Mouse (Mus musculus) mouse trophoblast stem cell (cell line): ENCODE measurements at regions not wholly inside any gene's neighbourhood (a gene's known extent, or its start where the extent isn't known, plus 50 kb on each side); places are given as distances from the start of the nearest gene placed in this dataset.

Experiments used
- in situ Hi-C, 2 experiments: fragments of 300-500 bp; cut with MseI, MboI; formaldehyde crosslinking; loops; 2 replicates in 1 of 2; 3 replicates in 1 of 2; pipeline ENCODE4 v1.15.1; 2025

DNA sequence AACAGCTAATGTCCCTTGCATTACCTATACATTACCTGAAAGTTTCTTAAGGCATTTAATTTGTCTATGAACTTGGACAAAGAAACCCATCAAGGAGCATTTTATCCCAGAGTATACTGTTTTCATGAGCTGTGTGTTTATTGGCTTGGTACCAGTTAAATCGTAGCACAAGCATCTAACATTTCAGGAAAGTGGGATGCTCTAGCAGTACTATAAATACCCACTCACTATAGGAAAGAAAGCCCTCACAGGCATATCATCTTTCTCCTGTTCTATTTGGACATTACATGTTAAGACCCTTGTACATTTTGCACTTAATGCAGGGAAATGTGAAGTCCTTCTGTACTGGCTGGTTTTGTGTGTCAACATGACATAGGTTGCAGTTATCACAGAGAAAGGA, 163.9 kb downstream of the Ptprc start:
- in situ Hi-C loops = no loop called here

DNA sequence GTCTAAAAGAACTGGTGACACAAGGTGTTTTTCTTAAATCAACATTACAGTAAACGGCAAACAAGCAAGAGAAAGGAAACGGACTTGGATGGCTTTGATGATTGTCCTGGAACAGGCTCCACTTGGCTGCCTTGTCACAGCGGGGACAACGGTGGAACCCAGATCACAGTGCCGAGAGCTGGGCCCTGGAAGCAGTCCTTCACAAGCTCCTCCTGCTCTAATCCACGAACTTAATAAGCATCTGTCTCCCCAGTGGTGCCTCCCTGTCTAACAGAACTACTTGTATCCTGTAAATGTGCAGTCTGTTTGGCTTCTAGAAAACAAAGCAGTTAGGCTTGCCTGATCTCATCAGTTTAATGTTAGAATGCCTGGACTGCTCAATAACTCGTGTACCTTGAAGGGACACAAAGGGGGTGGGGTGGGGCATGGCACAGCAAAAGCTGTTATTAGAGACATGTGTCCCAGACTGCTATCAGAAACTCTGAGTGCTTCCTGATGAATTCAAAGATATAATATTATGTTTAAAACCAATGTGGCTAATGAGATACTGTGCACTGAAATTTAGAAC, 164.5 kb downstream of the Ptprc start:
- in situ Hi-C loops = no loop called here

DNA sequence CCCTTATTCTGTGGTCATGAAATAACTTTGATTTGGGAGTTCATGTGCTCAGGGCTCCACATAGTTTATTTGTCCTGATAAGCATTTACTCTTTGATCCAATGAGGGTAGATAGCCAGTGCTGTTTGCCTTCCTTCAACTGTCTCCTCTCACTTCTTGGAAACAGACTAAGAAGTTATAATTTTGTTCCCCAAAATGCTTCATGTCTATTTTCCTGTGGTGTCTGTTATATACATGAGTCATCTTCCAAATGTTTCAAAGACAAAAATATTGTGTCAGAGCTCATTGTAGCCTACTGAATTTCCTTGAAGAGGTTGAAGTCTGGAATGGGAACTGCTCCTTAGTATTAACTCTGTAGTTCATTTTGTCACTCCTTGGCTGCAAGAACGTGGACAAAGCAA, 168.7 kb downstream of the Ptprc start:
- in situ Hi-C loops = no loop called here

DNA sequence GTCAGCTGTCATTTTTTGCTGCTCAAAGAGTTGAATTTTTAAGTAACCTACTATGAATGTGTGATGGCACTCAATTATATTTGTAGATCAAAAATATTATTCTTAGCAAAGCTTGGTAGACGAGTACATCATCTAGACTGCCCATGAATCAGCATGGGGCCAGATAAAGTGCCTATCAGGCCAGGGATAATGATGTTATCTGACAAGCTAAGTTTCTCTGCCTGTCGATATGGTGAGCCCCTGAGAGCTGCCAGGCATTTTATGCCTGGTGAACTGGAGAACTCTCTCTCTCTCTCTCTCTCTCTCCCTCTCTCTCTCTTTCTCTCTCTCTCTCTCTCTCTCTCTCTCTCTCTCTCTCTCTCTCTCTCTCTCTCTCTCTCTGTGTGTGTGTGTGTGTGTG, 171.2 kb downstream of the Ptprc start:
- in situ Hi-C loops = no loop called here

DNA sequence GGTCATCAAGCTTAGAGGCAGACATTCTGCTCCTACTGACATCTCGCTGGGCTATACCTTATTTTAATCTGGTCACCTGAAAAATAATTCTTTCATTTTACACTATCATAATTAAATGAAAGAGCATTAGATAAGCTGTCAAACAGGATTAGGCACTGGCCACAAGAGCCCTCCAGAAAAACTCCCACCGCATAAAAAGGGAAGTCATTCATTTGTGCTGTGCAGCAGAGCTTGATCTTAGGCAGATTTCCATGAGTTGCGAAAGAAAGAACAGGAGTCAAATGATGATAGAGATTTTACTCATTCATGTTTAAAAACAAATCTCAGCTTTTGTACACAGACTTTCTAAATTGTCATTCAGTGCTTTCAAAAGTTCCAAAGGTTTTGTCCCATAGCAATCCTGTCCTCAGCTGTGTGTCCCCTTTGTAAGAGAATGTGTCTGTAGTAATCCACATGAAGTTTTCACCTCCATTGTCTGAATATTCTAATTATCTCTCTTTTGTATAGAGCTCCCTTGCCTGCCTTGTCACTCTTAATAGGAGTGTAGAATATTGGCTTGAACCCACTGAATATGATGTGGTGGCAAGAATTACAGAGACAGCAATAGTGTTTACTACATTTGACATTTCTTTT, 176.1 kb downstream of the Ptprc start:
- in situ Hi-C loops = no loop called here

DNA sequence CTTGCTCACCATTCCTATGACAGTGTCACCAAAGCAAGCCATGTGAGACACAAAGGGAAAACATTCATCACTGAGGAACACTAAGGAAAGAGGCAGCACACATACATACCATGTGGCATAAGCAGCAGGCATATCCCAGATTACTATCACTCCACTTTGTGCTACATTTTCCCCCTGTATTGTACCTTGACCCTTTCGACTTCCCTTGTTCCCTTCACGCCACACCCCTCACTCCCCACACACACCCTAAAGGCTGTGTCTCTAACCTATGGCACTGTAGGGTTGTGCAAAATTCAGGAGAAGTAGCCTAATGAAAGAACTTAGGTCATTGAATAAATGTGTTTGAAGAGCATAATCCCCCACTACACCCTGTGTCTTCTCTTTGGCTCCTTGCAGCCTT, 179.5 kb downstream of the Ptprc start:
- in situ Hi-C loops = no loop called here

DNA sequence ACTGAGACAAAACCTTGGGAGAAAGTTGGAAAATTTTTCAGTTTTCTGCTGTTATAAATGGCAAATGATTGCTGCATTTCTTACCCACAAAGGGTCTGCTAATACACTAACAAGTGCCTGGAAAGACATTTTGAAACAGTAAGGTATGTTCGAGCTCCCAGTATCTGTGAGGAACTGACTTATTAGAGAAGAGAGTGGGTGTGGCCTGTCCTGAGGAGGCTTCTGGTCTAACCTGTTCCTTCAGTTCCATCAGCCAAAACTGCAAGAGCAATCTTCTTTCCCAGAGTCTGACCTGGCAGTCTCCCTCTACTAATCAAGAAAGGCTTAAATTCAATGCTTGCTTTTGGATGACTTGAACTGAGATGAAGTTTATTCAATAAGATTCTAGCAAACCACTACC, 183.6 kb downstream of the Ptprc start:
- in situ Hi-C loops = no loop called here

DNA sequence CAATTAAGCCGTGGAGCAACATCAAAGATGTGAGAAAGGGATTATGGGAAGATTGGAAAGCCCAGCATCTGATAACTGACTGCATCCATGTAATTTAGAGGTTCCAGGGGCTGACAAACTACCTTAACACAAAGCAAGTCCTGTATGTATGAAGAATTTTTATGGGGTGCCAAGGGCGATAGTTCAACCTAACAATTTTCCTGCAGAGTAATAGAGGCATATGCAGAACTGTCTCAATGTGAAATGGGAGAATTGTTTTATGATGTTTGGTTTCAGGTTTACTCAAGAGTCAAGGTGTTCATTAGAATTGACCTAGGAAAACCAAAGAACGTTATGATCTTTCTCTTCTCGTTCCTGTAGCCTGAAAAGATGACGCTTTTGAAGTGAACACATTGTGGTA, 184.1 kb downstream of the Ptprc start:
- in situ Hi-C loops = no loop called here

DNA sequence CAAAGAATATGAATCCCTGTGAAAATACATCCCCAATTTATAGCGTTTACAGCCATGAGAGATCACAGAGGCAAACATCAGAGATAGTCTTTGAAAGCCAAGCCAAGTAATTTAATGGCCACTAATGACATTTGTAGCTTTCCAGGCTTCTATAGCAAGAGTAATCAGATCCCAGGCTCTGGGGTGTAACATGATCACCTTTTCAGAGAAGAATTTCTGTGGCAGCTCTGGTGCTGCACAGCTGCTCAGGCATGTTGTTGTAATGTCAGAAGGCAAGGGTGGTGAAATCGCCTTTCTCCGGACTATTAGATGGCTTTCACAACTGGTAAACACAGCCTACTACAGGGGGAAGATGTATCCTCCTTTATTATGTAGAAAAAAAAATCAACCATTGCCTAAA, 202.1 kb downstream of the Ptprc start:
- in situ Hi-C loops = no loop called here

DNA sequence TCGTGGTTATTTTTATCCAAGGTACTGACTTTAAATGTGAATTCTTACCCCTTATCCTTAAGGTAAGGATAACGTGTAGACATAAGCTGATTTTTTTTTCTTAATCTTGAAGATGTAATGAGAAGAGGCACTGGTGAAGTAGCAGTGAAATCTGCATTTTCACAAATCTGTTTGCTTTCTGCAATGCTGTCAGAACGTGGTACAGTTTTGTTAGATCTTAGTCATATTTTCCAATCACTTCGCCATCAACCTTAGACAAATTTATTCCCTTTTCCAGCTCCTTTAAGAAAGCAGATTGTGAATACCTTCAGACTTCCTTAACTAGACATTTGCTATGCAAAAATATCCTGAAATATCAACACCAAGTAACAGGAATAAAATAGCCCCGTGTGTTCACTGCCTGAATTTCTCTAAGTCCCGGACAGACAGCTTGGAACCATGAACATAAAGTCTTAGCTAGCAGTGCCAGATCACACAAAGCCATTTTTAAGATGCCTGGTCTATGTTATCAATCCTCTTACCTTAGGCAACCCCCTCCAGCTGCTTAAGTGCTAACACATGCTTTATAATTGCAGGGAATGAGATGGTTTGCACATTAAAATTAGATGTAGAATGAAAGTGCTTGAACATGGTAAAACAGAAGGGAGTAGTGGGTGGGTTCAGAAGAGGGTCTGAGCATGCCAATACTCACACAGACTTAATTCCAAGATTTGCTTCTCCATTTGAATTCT, 202.7 kb downstream of the Ptprc start:
- in situ Hi-C loops = no loop called here

DNA sequence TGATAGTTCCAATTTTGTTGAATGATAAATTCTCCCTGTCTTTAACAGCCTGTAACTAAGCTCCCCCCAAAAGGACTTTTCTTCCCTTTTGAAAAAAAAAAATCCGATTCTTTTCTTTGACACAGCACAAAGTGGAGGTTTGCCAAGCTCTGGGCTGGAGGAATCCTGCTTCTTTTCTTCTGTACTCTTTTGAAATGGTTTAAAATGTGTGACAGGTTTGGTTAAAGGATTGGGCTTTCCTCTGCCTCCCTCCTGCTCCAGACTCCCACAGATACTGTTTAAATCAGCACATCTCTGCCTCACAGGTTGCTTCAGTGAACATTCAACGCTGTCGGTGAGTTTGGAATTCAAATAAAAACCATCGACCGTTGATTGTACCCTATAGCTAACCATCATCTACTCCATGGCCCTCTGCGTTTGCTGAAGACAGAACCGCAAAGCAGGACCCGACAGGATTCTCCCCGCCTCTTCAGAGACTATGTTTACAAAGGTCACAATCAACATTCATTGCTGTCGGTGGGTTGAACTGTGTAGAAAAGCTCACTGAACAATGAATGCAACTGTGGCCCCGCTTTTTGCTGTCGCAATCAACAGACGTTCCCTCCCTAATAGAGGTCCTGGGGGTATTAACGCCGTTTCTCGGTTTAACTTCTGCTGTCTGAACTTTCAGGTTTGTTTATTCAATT, 209.2 kb downstream of the Ptprc start:
- in situ Hi-C loops = no loop called here

DNA sequence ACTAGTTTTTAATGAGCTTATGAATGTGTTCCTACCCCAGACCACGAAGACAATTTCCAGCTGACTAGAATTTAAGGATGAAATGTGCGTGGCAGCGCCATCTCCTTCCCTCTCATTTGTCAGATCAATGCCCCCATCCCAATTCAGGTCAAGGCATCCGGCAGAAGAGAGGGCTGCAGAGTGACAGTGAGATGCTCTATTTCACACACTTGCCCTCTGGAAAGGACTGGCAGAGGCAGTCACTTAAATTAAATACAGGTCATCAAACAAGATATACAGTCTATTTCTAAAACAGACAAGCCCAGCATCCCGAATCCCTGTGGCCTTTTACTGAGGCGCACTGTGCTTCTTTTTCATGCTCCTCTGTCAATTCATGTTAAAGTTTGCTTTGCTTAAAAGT, 211.9 kb downstream of the Ptprc start:
- in situ Hi-C loops = no loop called here

DNA sequence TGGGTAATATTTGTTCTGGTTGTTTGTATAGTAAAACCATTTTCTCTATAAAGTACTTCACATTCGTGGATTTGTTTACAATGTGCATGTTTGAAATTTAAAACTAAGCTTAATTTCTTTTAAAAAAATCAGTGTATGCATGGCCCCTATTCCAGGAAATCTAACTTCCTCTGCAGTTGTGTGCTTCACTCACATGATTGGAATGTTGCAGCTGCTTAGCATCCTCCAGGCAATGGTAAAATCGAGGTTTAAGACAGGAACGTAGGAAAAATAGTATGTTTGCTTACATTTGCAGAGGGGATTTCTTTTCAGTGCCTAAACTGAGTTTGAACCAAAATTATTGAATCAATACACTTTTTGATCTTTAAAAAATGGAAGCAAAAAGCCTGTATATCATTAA, 217.5 kb downstream of the Ptprc start:
- in situ Hi-C loops = no loop called here

DNA sequence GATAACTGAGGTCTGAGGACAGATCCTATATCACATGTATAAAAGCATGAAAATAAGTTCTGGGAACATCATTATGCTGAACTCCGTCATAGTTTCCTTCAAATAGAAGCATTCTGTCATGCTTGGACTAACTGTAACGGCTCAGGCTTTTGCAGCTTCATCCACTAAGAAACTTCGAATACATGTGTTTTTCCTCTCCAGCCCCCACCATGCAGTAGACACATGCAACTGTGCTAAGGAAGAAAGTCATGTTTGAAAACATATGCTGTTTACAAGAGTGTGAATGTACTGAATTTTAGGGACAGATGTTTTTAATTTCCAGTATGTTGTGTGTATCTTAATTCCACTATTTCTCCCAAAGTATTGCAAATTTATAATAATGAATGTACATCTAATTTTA, 219.5 kb downstream of the Ptprc start:
- in situ Hi-C loops = no loop called here

DNA sequence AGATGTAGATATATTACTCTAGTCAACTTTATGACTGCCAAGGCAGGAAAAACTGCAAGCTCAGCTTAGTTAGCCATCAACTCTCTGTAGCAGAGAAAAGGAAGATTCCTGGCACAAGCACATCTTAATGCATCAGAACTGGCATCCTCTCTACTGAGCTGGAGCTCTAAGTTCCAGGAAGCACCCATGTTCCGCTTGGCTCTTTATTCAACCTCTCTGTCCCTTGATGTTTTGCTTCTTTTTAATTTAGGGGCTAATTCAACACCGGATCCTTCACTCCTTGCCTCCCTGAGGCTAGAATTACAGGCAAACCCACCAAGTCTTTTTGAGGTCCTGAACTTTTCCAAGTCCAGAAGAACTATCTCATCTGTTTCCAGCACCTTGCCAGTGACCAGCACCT, 220.4 kb downstream of the Ptprc start:
- in situ Hi-C loops = no loop called here

DNA sequence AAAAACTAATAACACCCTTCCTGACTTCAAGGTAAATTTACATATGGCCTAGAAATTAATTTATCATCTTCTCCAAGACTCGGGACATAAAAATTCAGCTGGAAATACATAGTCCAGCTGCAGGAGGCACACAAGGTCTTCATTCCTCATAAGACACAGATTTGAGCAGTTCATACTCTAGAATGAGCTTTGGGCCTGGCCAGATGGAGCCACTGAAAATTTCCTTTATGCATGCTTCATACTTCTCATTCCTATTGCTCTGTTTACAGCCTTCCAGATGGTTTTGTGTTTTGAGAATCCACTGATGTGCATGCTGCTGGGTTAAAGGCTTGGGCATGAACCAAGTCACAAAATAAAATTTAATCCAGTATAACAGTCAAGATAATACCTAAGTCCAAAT, 222.1 kb downstream of the Ptprc start:
- in situ Hi-C loops = no loop called here

DNA sequence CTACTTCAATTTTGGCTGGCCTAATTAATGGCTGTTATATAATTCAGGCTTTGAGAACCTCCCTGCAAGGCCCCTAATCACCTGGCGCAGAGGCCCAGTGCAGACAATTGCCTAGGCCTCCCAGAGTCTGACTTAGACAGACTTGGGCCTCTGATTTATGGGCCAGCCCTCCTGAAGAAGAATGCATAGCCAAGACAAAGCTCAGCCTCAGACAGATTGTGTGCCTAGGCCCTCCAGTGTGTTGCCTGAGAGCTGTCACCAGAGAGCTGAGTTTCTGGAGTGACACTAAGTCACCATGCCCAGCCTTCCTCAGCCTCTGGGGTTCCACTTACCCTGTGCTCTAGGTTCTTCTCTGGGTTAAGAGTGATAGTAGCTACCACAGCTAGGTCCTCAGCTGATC, 222.7 kb downstream of the Ptprc start:
- in situ Hi-C loops = no loop called here

DNA sequence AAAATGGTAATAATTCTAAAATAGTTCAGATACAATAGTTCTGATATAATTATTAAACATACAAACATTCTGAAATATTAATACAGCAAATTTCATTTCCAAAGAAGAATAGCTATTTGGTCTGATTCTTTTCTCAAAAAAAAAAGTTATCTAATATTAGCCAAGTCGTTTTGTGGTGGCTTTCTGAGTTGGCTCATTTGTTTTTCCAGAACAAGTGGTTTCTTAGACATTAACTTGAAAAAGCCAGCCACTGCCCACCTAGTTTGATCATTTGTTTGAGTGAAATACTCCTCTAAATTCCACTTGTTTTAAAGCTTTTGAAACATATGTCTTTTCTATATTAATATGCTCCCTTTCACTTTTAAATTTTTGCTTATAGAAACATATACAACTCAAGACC, 227.6 kb downstream of the Ptprc start:
- in situ Hi-C loops = loop anchor here (10.0 kb wide), 1 partner anchor 97 kb away; no protein-coding TSS in a partner anchor

DNA sequence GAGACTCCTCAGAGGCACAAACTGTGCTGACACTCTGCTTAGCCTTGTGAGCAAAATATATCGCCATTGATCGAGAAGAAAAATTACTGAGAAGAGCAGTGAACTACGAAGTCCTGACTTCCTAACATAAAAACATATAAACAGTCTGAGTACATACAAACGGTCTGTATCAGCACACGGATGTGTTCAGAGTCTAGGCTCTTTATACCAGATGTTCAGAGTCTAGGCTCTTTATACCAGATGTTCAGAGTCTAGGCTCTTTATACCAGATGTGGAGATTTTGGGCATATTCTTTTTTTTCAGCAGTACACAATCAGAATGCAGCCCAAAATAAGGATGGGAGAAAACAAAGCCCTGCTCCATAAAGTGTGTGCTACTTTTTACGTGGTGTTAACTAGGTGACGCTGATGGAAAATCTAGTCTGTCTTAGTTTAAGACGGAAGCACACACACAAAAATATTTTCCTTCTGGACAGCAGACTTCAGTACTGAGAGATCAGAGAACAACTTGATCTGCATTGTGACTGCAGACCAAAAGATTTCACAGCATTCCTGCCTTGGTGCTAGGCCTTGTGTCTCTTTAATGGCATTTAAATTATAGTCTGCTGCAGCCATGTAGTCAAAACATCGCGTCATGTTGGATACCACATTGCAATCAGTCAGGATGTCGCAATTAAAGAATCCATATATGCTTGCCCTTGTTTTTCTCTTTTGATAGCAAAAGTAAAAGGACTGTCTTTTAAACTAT, 233.6 kb downstream of the Ptprc start:
- in situ Hi-C loops = loop anchor here (10.0 kb wide), 1 partner anchor 103 kb away; no protein-coding TSS in a partner anchor

DNA sequence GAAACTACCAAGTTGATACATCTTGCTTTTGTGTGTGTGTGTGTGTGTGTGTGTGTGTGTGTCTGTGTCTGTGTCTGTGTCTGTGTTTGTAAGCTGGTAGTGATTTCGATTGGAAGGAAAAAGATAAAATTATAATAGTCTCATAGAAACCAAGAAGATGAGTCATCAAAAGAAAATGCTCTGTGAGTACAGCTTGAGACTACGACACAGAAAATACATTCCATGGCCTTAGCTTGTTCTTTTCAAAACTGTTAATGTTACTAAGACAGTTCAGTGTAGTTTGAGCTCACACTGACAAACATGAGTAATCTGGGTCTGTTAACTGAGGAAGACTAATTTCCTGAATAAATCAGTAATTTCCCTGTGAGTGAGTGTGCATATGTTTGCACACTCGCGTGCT, 239.8 kb downstream of the Ptprc start:
- in situ Hi-C loops = no loop called here

DNA sequence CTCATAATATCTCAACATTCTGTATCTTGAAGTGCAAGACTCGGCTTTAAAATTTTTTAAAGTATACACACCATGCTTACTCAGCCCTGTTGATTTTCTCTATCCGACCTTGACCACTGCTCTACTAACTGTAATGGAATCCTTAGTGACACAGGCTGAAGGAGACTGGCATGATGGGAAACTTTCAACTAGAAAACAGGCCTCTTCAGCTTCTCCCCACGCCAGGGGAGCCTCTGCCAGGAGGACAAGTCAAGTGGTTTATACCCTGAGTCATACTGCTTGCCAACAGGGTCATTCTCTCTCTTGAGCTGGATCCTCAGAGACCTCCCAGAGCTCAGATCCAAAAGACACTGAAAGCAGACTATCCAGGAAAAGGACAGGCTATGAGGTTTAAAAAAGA, 245.7 kb downstream of the Ptprc start:
- in situ Hi-C loops = no loop called here

DNA sequence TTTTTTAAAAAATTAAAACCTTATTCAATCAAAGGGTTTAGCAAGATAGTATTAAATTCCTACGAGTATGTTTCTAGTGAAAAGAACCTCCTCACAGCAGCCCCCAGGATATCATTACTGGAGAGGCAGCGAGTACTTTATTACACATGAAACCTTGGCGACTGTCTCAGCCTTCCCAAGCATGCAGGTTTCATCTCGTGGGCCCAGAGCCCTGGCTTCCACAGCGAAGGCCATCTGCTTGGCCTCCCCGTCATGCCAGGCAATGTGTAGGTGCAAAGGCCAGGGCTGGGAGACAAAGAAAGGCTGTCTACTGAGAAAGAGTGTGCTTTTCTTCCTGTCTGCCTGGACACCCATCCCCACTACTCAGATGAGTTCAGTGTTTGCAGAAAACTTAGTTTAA, 247.0 kb downstream of the Ptprc start:
- in situ Hi-C loops = no loop called here
